Mouse (Mus musculus) stomach, embryonic 16.5 days (tissue): ENCODE measurements around the gene Tpt1. TPM values are rescaled to one million over a fixed set of nuclear protein-coding genes. Genes with fewer than 3 reads are reported as not detected.
"Not testable (repeated sequence)": the region's sequence is repeated elsewhere in the genome, so short reads cannot be mapped to it uniquely, and the experiment has no call there.

Experiments
- ATAC-seq: fragments of 200-750 bp; cut with Nextera tagmentation; 2 replicates; pipeline ENCODE4 v1.8.0; 2017; ENCODE audit warnings: moderate number of reproducible peaks, moderate TSS enrichment; ENCODE audit not compliant: insufficient read depth, low FRiP score
- H3K27ac ChIP-seq: fragments of 300-500 bp; sonication (generic); 2 replicates; pipeline ENCODE4 v1.5.1; 2014; ENCODE audit warnings: low read length
- H3K27me3 ChIP-seq: fragments of 300-500 bp; sonication (generic); 2 replicates; pipeline ENCODE4 v1.6.1; 2014; ENCODE audit warnings: low read length, control low read depth, mixed read lengths; ENCODE audit not compliant: control insufficient read depth, insufficient read depth
- H3K36me3 ChIP-seq: fragments of 300-500 bp; sonication (generic); 2 replicates; pipeline ENCODE4 v1.6.1; 2014; ENCODE audit warnings: low read length; ENCODE audit not compliant: control insufficient read depth, insufficient read depth
- H3K4me1 ChIP-seq: fragments of 300-500 bp; sonication (generic); 2 replicates; pipeline ENCODE4 v1.6.1; 2014; ENCODE audit warnings: low read length, control low read depth, mixed read lengths; ENCODE audit not compliant: control insufficient read depth, insufficient read depth
- H3K4me2 ChIP-seq: fragments of 300-500 bp; sonication (generic); 2 replicates; pipeline ENCODE4 v1.6.1; 2014; ENCODE audit warnings: low read depth, low read length, mixed read lengths
- H3K4me3 ChIP-seq: fragments of 300-500 bp; sonication (generic); replicated peaks from 2 replicates; pipeline ENCODE4 v1.5.1; 2014; ENCODE audit warnings: mild to moderate bottlenecking, low read length
- H3K9ac ChIP-seq: fragments of 300-500 bp; sonication (generic); 2 replicates; pipeline ENCODE4 v1.6.1; 2014; ENCODE audit warnings: low read length
- H3K9me3 ChIP-seq: fragments of 300-500 bp; sonication (generic); replicated peaks from 2 replicates; pipeline ENCODE4 v1.6.1; 2016; ENCODE audit warnings: low read length, control low read depth; ENCODE audit not compliant: control insufficient read depth
- WGBS: fragments of 180-500 bp; shearing (Covaris S2); extraction: QIAGEN DNeasy Blood & Tissue Kit; methylation state at CpG from one replicate; pipeline ENCODE4 v1.1.7; 2014; 5-methylcytosine and 5-hydroxymethylcytosine counted together
- polyA plus RNA-seq: library from polyadenylated mRNA; unstranded; fragments of >200 nt; fragmentation: Nextera tagmentation; extraction: Ambion mirVana; gene quantifications from 2 replicates; pipeline ENCODE4 v1.2.1, GENCODE M21; 2015

Gene Tpt1
- polyA plus RNA-seq, 1 experiment from 2014 or later = 1,006 TPM

- H3K27me3 ChIP-seq = no peaks in the 10 kb centered on the region
- no peak overlapping the region for H3K27ac ChIP-seq
- no peak overlapping the region for H3K9ac ChIP-seq
- peaks cover 13% of the 10 kb centered on the region; the same call in 1 of the 2 replicates for H3K4me1 ChIP-seq
- 31% methylated on average over 11 of the region's 11 CpGs for WGBS
- H3K4me3 ChIP-seq = no peak overlapping the region
- ATAC-seq = no peak
- peak overlapping the region; percentile 63; the same call in 1 of the 2 replicates for H3K4me2 ChIP-seq
- H3K9me3 ChIP-seq = no peaks in the 10 kb centered on the region
- no peaks in the 10 kb centered on the region for H3K36me3 ChIP-seq
Observed at GRCm38 (mm10) chr14:75828221-75828620, 16.7 kb upstream of the Tpt1 start.

GRCm38 (mm10) chr14:75828866-75829806 is 15.8 kb upstream of the Tpt1 start:
- no peaks in the 10 kb centered on the region for H3K9me3 ChIP-seq
- H3K4me1 ChIP-seq = peaks cover 13% of the 10 kb centered on the region; the same call in 1 of the 2 replicates
- H3K36me3 ChIP-seq = no peaks in the 10 kb centered on the region
- peak overlapping the region; percentile 37 for H3K4me3 ChIP-seq
- WGBS = 7% methylated on average over 32 of the region's 32 CpGs
- H3K27ac ChIP-seq = no peak overlapping the region
- H3K9ac ChIP-seq = peak overlapping the region; percentile 27
- no peak for ATAC-seq
- H3K4me2 ChIP-seq = peak overlapping the region; percentile 63
- no peaks in the 10 kb centered on the region for H3K27me3 ChIP-seq

- not testable (repeated sequence) for H3K4me2 ChIP-seq, H3K27me3 ChIP-seq, H3K4me3 ChIP-seq, ATAC-seq, H3K9me3 ChIP-seq, H3K27ac ChIP-seq, H3K36me3 ChIP-seq, H3K9ac ChIP-seq
- WGBS = 59% methylated on average over 14 of the region's 14 CpGs
- H3K4me1 ChIP-seq = peaks cover 14% of the 10 kb centered on the region; the same call in 1 of the 2 replicates
Observed at GRCm38 (mm10) chr14:75829817-75830216, 15.1 kb upstream of the Tpt1 start.

GRCm38 (mm10) chr14:75832031-75832430 is 12.9 kb upstream of the Tpt1 start:
- ATAC-seq = no peak
- peaks cover 27% of the 10 kb centered on the region; the same call in 1 of the 2 replicates for H3K4me1 ChIP-seq
- 72% methylated on average over 2 of the region's 2 CpGs for WGBS
- H3K9me3 ChIP-seq = no peaks in the 10 kb centered on the region
- H3K36me3 ChIP-seq = no peaks in the 10 kb centered on the region
- no peak overlapping the region for H3K4me3 ChIP-seq
- H3K27me3 ChIP-seq = no peaks in the 10 kb centered on the region
- no peak overlapping the region for H3K27ac ChIP-seq
- H3K9ac ChIP-seq = no peak overlapping the region
- no peak overlapping the region for H3K4me2 ChIP-seq

- Histone ChIP-seq H3K4me1 (peaks cover 26% of the 10 kb centered on the region; the same call in 1 of the 2 replicates), H3K27ac (peak overlapping the region; percentile 99), H3K36me3 (no peaks in the 10 kb centered on the region), H3K9me3 (no peaks in the 10 kb centered on the region), H3K27me3 (no peaks in the 10 kb centered on the region), H3K4me2 (peak overlapping the region; percentile 97), H3K4me3 (peak overlapping the region; percentile 60; the same call in 1 of the 2 replicates), H3K9ac (peak overlapping the region; percentile 70; the same call in 1 of the 2 replicates)
- ATAC-seq = no peak
- WGBS = 34% methylated on average over 4 of the region's 4 CpGs
Observed at GRCm38 (mm10) chr14:75832982-75833381, 11.9 kb upstream of the Tpt1 start.

GRCm38 (mm10) chr14:75833546-75834250 is 11.2 kb upstream of the Tpt1 start:
- no peaks in the 10 kb centered on the region for H3K9me3 ChIP-seq
- 7% methylated on average over 12 of the region's 12 CpGs for WGBS
- no peaks in the 10 kb centered on the region for H3K27me3 ChIP-seq
- peak; percentile 36; the same call in 1 of the 2 replicates for ATAC-seq
- H3K4me1 ChIP-seq = peaks cover 27% of the 10 kb centered on the region; the same call in 1 of the 2 replicates
- peak overlapping the region; percentile 60 for H3K4me3 ChIP-seq
- peak overlapping the region; percentile 99 for H3K27ac ChIP-seq
- peak overlapping the region; percentile 97 for H3K4me2 ChIP-seq
- peak overlapping the region; percentile 80 for H3K9ac ChIP-seq
- H3K36me3 ChIP-seq = no peaks in the 10 kb centered on the region

GRCm38 (mm10) chr14:75834251-75834738 is 10.6 kb upstream of the Tpt1 start:
- Histone ChIP-seq H3K4me3 (peak overlapping the region; percentile 60), H3K9ac (peak overlapping the region; percentile 80), H3K27ac (peak overlapping the region; percentile 99), H3K27me3 (no peaks in the 10 kb centered on the region), H3K36me3 (no peaks in the 10 kb centered on the region), H3K4me1 (peaks cover 22% of the 10 kb centered on the region; the same call in 1 of the 2 replicates), H3K9me3 (no peaks in the 10 kb centered on the region), H3K4me2 (peak overlapping the region; percentile 97)
- peak; percentile 92 for ATAC-seq
- under 1% methylated on average over 10 of the region's 10 CpGs for WGBS

GRCm38 (mm10) chr14:75834739-75835381 is 10.0 kb upstream of the Tpt1 start:
- peak overlapping the region; percentile 99 for H3K27ac ChIP-seq
- ATAC-seq = peak; percentile 61
- peak overlapping the region; percentile 80 for H3K9ac ChIP-seq
- H3K36me3 ChIP-seq = no peaks in the 10 kb centered on the region
- 1% methylated on average over 16 of the region's 16 CpGs for WGBS
- H3K4me3 ChIP-seq = peak overlapping the region; percentile 60
- H3K9me3 ChIP-seq = no peaks in the 10 kb centered on the region
- H3K4me1 ChIP-seq = peaks cover 22% of the 10 kb centered on the region; the same call in 1 of the 2 replicates
- H3K4me2 ChIP-seq = peak overlapping the region; percentile 97
- no peaks in the 10 kb centered on the region for H3K27me3 ChIP-seq
